Mouse (Mus musculus) splenic B cell, adult 2 months (primary cell): Measurements from ENCODE around the gene Usp6nl.

Experiments
- DNase-seq: peaks from one replicate; pipeline ENCODE4 v3.0.0-alpha.2; 2011; ENCODE audit warnings: low read depth, low spot score
- H3K27me3 ChIP-seq: 2 replicates; pipeline ENCODE4 v1.6.1; 2012; ENCODE audit warnings: mild to moderate bottlenecking, low read length, moderate library complexity, mixed read lengths; ENCODE audit not compliant: control insufficient read depth, poor library complexity, insufficient read depth, severe bottlenecking
- H3K36me3 ChIP-seq: 2 replicates; pipeline ENCODE4 v1.6.1; 2012; ENCODE audit warnings: mild to moderate bottlenecking, low read length, moderate library complexity, mixed read lengths; ENCODE audit not compliant: control insufficient read depth, poor library complexity, insufficient read depth, severe bottlenecking

Usp6nl gene

GRCm38 (mm10) chr2:6478966-6479391, 156.5 kb downstream of the Usp6nl start:
- no peaks in the 10 kb centered on the region for H3K36me3 ChIP-seq
- no peaks in the 10 kb centered on the region for H3K27me3 ChIP-seq
- DNase-seq: peak; percentile 26

- Histone ChIP-seq H3K27me3 (no peaks in the 10 kb centered on the region), H3K36me3 (no peaks in the 10 kb centered on the region)
- DNase-seq: peak; percentile 11
Observed at GRCm38 (mm10) chr2:6479620-6480019, 157.2 kb downstream of the Usp6nl start.

- DNase-seq: no peak
- no peaks in the 10 kb centered on the region for H3K36me3 ChIP-seq
- H3K27me3 ChIP-seq: no peaks in the 10 kb centered on the region
Observed at GRCm38 (mm10) chr2:6481966-6482365, 159.5 kb downstream of the Usp6nl start.

GRCm38 (mm10) chr2:6482411-6482810, 159.9 kb downstream of the Usp6nl start:
- Histone ChIP-seq H3K27me3 (no peaks in the 10 kb centered on the region), H3K36me3 (no peaks in the 10 kb centered on the region)
- no peak for DNase-seq

- no peaks in the 10 kb centered on the region for H3K36me3 ChIP-seq
- DNase-seq: no peak
- no peaks in the 10 kb centered on the region for H3K27me3 ChIP-seq
Observed at GRCm38 (mm10) chr2:6483081-6483992, 160.9 kb downstream of the Usp6nl start.

- Histone ChIP-seq H3K36me3 (no peaks in the 10 kb centered on the region), H3K27me3 (no peaks in the 10 kb centered on the region)
- no peak for DNase-seq
Observed at GRCm38 (mm10) chr2:6484179-6484578, 161.7 kb downstream of the Usp6nl start.

- H3K27me3 ChIP-seq: no peaks in the 10 kb centered on the region
- no peak for DNase-seq
- H3K36me3 ChIP-seq: no peaks in the 10 kb centered on the region
Observed at GRCm38 (mm10) chr2:6487566-6488488, 165.4 kb downstream of the Usp6nl start.

- Histone ChIP-seq H3K27me3 (no peaks in the 10 kb centered on the region), H3K36me3 (no peaks in the 10 kb centered on the region)
- DNase-seq: no peak
Observed at GRCm38 (mm10) chr2:6488489-6489056, 166.1 kb downstream of the Usp6nl start.

GRCm38 (mm10) chr2:6490076-6490475, 167.6 kb downstream of the Usp6nl start:
- Histone ChIP-seq H3K27me3 (no peaks in the 10 kb centered on the region), H3K36me3 (no peaks in the 10 kb centered on the region)
- no peak for DNase-seq

GRCm38 (mm10) chr2:6490870-6491269, 168.4 kb downstream of the Usp6nl start:
- no peaks in the 10 kb centered on the region for H3K27me3 ChIP-seq
- no peaks in the 10 kb centered on the region for H3K36me3 ChIP-seq
- DNase-seq: no peak

GRCm38 (mm10) chr2:6493886-6494285, 171.4 kb downstream of the Usp6nl start:
- H3K27me3 ChIP-seq: no peaks in the 10 kb centered on the region
- DNase-seq: no peak
- H3K36me3 ChIP-seq: no peaks in the 10 kb centered on the region
